Mouse (Mus musculus) liver, adult (tissue): ENCODE data around the gene Ndc1.

Experiments
- GATA4 ChIP-seq: IDR thresholded peaks from 2 replicates; pipeline ENCODE4 v1.6.1; 2014; ENCODE audit warnings: mild to moderate bottlenecking, low read length; ENCODE audit not compliant: insufficient replicate concordance

Ndc1 gene

GRCm38 (mm10) chr4:107367567-107368314, at the start of gene Ndc1:
TSS of gene Ndc1 (plus strand) at chr4:107367784.
- TF ChIP-seq GATA4 = peak; percentile 16; the same call in 1 of the 2 replicates

GRCm38 (mm10) chr4:107318646-107319045, 48.9 kb upstream of the Ndc1 start:
- no peak for TF ChIP-seq GATA4

- no peak for TF ChIP-seq GATA4
These were observed 46.5 kb upstream of the Ndc1 start for GRCm38 (mm10) chr4:107321041-107321440.

GRCm38 (mm10) chr4:107323113-107323512, 44.5 kb upstream of the Ndc1 start:
- TF ChIP-seq GATA4 = no peak

- TF ChIP-seq GATA4 = no peak
These were observed 39.1 kb upstream of the Ndc1 start for GRCm38 (mm10) chr4:107328530-107328929.

GRCm38 (mm10) chr4:107333514-107333913, 34.1 kb upstream of the Ndc1 start:
- TF ChIP-seq GATA4 = no peak

- TF ChIP-seq GATA4 = no peak
These were observed 31.2 kb upstream of the Ndc1 start for GRCm38 (mm10) chr4:107336356-107336755.

- no peak for TF ChIP-seq GATA4
These were observed 30.1 kb upstream of the Ndc1 start for GRCm38 (mm10) chr4:107337455-107337854.

GRCm38 (mm10) chr4:107341354-107341753, 26.2 kb upstream of the Ndc1 start:
- TF ChIP-seq GATA4 = no peak

- no peak for TF ChIP-seq GATA4
These were observed 23.0 kb upstream of the Ndc1 start for GRCm38 (mm10) chr4:107344612-107345011.

- no peak for TF ChIP-seq GATA4
These were observed 20.4 kb upstream of the Ndc1 start for GRCm38 (mm10) chr4:107347221-107347620.

- TF ChIP-seq GATA4 = no peak
These were observed 18.9 kb upstream of the Ndc1 start for GRCm38 (mm10) chr4:107348529-107349310.

- no peak for TF ChIP-seq GATA4
These were observed 18.1 kb upstream of the Ndc1 start for GRCm38 (mm10) chr4:107349311-107350008.

- no peak for TF ChIP-seq GATA4
These were observed 16.2 kb upstream of the Ndc1 start for GRCm38 (mm10) chr4:107351368-107351767.

GRCm38 (mm10) chr4:107353612-107354011, 14.0 kb upstream of the Ndc1 start:
- no peak for TF ChIP-seq GATA4

GRCm38 (mm10) chr4:107354126-107354525, 13.5 kb upstream of the Ndc1 start:
- no peak for TF ChIP-seq GATA4

- TF ChIP-seq GATA4 = no peak
These were observed 13.0 kb upstream of the Ndc1 start for GRCm38 (mm10) chr4:107354543-107354942.
